ENCODE assay signal across 9 mouse cellular contexts in the genomic region with DNA sequence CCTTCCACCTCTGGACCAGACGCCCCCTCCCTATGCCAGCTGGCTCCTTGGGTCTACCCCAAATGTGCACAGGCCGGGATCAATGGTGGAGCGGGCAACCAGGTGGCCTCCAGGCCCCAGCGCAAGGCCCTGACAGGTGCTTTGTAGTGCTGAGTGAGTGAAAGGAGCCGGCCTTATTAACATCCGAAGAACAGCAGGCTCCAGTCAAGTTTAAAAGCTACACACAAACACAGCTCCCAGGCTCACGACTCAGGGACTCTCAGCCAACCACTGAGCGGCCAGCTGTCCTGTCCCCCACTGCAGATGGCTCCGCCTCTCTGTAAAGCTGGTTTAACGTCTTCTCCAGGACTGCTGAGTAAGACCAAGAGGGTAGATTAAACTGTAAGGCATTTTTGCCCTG. TPM values are rescaled to one million over a fixed set of nuclear protein-coding genes. Genes with fewer than 3 reads are reported as not detected.
DNase-seq lines count a peak whose midpoint lies in the region; ATAC-seq lines count a peak whose summit lies in the region.
"Had no signal": no experiment of that assay in that cellular context is flagged by ENCODE, and none has a peak within 500 bp of the region (broad histone marks: within the 10 kb centered on the region; RNA-seq: fewer than 3 reads in every experiment).

No protein-coding gene starts in this region.

- H3K4me1 ChIP-seq in hindbrain, embryonic 10.5 days (replicated peaks) = peaks cover 51% of the 10 kb centered on the region
- peaks cover 24% of the 10 kb centered on the region for H3K4me1 ChIP-seq in midbrain, embryonic 11.5 days (ENCODE audit: control insufficient read depth, insufficient read depth, low read length)

- WGBS in hindbrain, embryonic 10.5 days = 20% methylated on average over 10 of the region's 10 CpGs
- 14% methylated on average over 10 of the region's 10 CpGs for WGBS in midbrain, embryonic 11.5 days

- no peak overlapping the region for H3K4me2 ChIP-seq in midbrain, embryonic 11.5 days

- peaks cover 25% of the 10 kb centered on the region; the same call in 1 of the 2 replicates for H3K36me3 ChIP-seq in hindbrain, embryonic 10.5 days
- no peaks in the 10 kb centered on the region for H3K36me3 ChIP-seq in midbrain, embryonic 11.5 days (ENCODE audit: control insufficient read depth, insufficient read depth, low read length)

- H3K9ac ChIP-seq in midbrain, embryonic 11.5 days (ENCODE audit: low read length) = no peak overlapping the region

- peak; percentile 69 for DNase-seq in right cerebral cortex, adult 18-20 months
- DNase-seq in right cerebral cortex, postnatal 4 days = no peak
- peak; percentile 38 for DNase-seq in hindbrain, embryonic 10.5 days (ENCODE audit: low spot score)
- no peak for DNase-seq in midbrain, embryonic 11.5 days (ENCODE audit: low spot score, missing footprints)
- no peak for DNase-seq in gastrocnemius, postnatal 25 days
- no peak for DNase-seq in cerebellum, postnatal 4 days (ENCODE audit: low spot score in 2 of 2)
- no peak for DNase-seq in lung, postnatal 14 days
- DNase-seq: heart, postnatal 36 days had no signal

- ATAC-seq in midbrain, embryonic 11.5 days (ENCODE audit: low FRiP score) = peak; percentile 81

- H3K9me3 ChIP-seq in hindbrain, embryonic 10.5 days = peaks cover 11% of the 10 kb centered on the region
- peaks cover 4% of the 10 kb centered on the region; the same call in 1 of the 2 replicates for H3K9me3 ChIP-seq in midbrain, embryonic 11.5 days (ENCODE audit: control insufficient read depth, low read length)

- peak overlapping the region; percentile 67 for H3K27ac ChIP-seq in hindbrain, embryonic 10.5 days
- H3K27ac ChIP-seq in midbrain, embryonic 11.5 days (ENCODE audit: low read depth, low read length) = peak overlapping the region; percentile 61; the same call in 1 of the 2 replicates
- H3K27ac ChIP-seq: macrophage had no signal

- H3K4me3 ChIP-seq in hindbrain, embryonic 10.5 days = no peak overlapping the region
- H3K4me3 ChIP-seq in midbrain, embryonic 11.5 days (ENCODE audit: low read depth, low read length) = no peak overlapping the region

- H3K27me3 ChIP-seq in hindbrain, embryonic 10.5 days (ENCODE audit: insufficient read depth, poor library complexity, severe bottlenecking) = peaks cover 74% of the 10 kb centered on the region
- peaks cover 13% of the 10 kb centered on the region for H3K27me3 ChIP-seq in midbrain, embryonic 11.5 days (ENCODE audit: control insufficient read depth, insufficient read depth, low read length)

RNA-seq across cellular contexts. Expression of a gene that starts 8.8 kb away (rescaled TPM):
- 13.9 and 18.0 TPM in 2 replicates for polyA plus RNA-seq in hindbrain, embryonic 10.5 days (2016; fragmentation: Nextera tagmentation; extraction: Ambion mirVana)
- 8.8 and 10.2 TPM in 2 replicates for polyA plus RNA-seq in midbrain, embryonic 11.5 days (2014; fragmentation: Nextera tagmentation; extraction: Ambion mirVana)
- total RNA-seq in gastrocnemius, postnatal 25 days (2021) = under 1 TPM; 0.59 to 0.79 TPM

Comparison
In these comparisons a context has a peak if more than half of its experiments do, and no peak if none do; other contexts are left out.
1. DNase-seq: peak in right cerebral cortex, adult 18-20 months (single experiment) and hindbrain, embryonic 10.5 days (single experiment); none in right cerebral cortex, postnatal 4 days (single experiment), midbrain, embryonic 11.5 days (single experiment), gastrocnemius, postnatal 25 days (single experiment), cerebellum, postnatal 4 days (0 of 2) and lung, postnatal 14 days (single experiment).